Mouse (Mus musculus) lung, postnatal 0 days (tissue): Measurements from ENCODE around the gene Zbp1. TPM values are rescaled to one million over a fixed set of nuclear protein-coding genes. Genes with fewer than 3 reads are reported as not detected.

Source experiments
- ATAC-seq: fragments of 200-750 bp; cut with Nextera tagmentation; 2 replicates; pipeline ENCODE4 v1.8.0; 2017; ENCODE audit warnings: moderate library complexity
- DNase-seq: peaks from one replicate; pipeline ENCODE4 v3.0.0-alpha.2; 2016; ENCODE audit warnings: low spot score
- H3K27ac ChIP-seq: fragments of 300-500 bp; sonication (generic); 2 replicates; pipeline ENCODE4 v1.5.1; 2014; ENCODE audit warnings: antibody characterized with exemption, mild to moderate bottlenecking, low read length, mixed read lengths
- H3K27me3 ChIP-seq: fragments of 300-500 bp; sonication (generic); replicated peaks from 2 replicates; pipeline ENCODE4 v1.6.1; 2014; ENCODE audit warnings: low read length, mixed read lengths; ENCODE audit not compliant: insufficient read depth
- H3K36me3 ChIP-seq: fragments of 300-500 bp; sonication (generic); 2 replicates; pipeline ENCODE4 v1.6.1; 2014; ENCODE audit warnings: low read length, mixed read lengths; ENCODE audit not compliant: insufficient read depth
- H3K4me1 ChIP-seq: fragments of 300-500 bp; sonication (generic); 2 replicates; pipeline ENCODE4 v1.6.1; 2014; ENCODE audit warnings: antibody characterized with exemption, low read depth, low read length, mixed read lengths; ENCODE audit not compliant: insufficient read depth
- H3K4me2 ChIP-seq: fragments of 300-500 bp; sonication (generic); replicated peaks from 2 replicates; pipeline ENCODE4 v1.6.1; 2014; ENCODE audit warnings: low read depth, mild to moderate bottlenecking, low read length, moderate library complexity, mixed read lengths
- H3K4me3 ChIP-seq: fragments of 300-500 bp; sonication (generic); 2 replicates; pipeline ENCODE4 v1.5.1; 2014; ENCODE audit warnings: low read depth, low read length
- H3K9ac ChIP-seq: fragments of 300-500 bp; sonication (generic); replicated peaks from 2 replicates; pipeline ENCODE4 v1.6.1; 2014; ENCODE audit warnings: low read depth, mild to moderate bottlenecking
- H3K9me3 ChIP-seq: fragments of 300-500 bp; sonication (generic); 2 replicates; pipeline ENCODE4 v1.6.1; 2016; ENCODE audit warnings: low read length, mixed read lengths
- CTCF ChIP-seq: IDR thresholded peaks from 2 replicates; pipeline ENCODE4 v1.5.1; 2016; ENCODE audit warnings: antibody characterized with exemption, mild to moderate bottlenecking
- EP300 ChIP-seq: IDR thresholded peaks from 2 replicates; pipeline ENCODE4 v1.6.1; 2016; ENCODE audit warnings: antibody characterized with exemption, mild to moderate bottlenecking, control low read depth
- WGBS: fragments of 180-500 bp; shearing (Covaris S2); extraction: QIAGEN DNeasy Blood & Tissue Kit; methylation state at CpG from one replicate; pipeline ENCODE4 v1.1.7; 2014; 5-methylcytosine and 5-hydroxymethylcytosine counted together
- polyA plus RNA-seq: library from polyadenylated mRNA; unstranded; fragments of >200 nt; fragmentation: Nextera tagmentation; extraction: Ambion mirVana; gene quantifications from 2 replicates; pipeline ENCODE4 v1.2.1, GENCODE M21; 2015

Zbp1 gene
- 1.1 and 2.5 TPM in 2 replicates for polyA plus RNA-seq

DNA sequence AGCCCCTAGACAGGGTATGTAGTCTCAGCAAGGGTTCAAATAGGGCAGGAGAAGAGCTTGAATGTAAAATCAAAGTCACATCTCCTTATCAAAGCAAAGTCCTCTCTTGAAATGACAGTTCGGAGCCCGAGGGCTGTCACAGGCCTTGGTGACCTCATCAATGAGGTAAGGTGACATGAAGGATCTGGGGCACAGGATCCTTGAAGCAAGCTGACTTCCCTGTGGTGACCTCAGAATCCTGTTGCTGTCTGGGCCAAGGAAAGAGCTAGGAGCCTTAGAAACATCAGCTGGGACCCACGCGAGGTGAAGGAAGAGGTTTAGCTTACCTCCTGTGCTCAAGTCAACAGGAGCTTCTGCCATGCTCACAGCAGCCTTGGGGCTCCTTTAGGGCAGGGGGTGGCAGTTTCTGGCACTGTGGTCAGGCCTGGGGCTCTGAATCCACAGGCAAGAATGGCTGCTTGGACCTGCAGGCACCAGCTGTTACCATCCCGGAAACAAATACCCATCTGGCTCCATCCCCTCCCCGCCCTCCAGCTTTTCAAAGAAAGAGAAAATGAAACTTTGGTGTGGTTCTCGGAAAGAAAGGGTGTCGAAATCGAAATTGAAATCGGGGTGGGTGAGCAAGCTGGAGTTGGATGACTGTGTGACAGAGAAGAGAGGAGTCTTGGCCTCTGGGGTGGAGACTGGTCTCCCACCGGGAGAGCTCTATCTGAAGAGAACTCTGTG, at the start of gene Zbp1:
Zbp1 (minus strand) TSS at position 508 of the 726 bp plus-strand sequence.
- 64% methylated on average over 11 of the region's 11 CpGs for WGBS
- TF ChIP-seq EP300 (no peak), CTCF (no peak)
- Histone ChIP-seq H3K27me3 (no peaks in the 10 kb centered on the region), H3K4me3 (no peak within 1 kb of the TSS), H3K27ac (no peak within 1 kb of the TSS), H3K36me3 (no peaks in the 10 kb centered on the region), H3K4me2 (no peak within 1 kb of the TSS), H3K4me1 (no peaks in the 10 kb centered on the region; the same call in 1 of the 2 replicates), H3K9ac (no peak within 1 kb of the TSS), H3K9me3 (no peaks in the 10 kb centered on the region)
- ATAC-seq (peak; percentile 43; the same call in 1 of the 2 replicates), DNase-seq (peak; percentile 69)

DNA sequence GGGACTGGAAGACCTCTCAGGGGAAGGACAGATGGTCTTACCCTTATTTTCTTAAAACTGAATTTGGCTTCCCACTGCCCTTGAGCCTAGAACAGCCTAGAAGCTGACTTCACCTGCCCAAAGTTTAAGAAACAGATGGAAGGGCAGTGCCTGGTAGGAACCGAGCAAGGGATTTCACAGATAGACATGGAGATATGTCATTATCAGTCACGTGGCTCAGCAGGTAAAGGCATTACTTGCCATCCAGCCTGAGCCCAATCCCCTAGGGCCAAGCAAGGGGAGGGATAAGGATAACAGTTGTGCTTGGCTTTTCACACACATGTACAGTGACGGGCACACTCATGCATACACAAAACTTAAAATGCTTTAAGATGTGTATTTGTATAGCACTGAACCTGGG, 48.8 kb upstream of the Zbp1 start:
- no peaks in the 10 kb centered on the region for H3K27me3 ChIP-seq
- DNase-seq (no peak), ATAC-seq (no peak)
- no peak overlapping the region for H3K9ac ChIP-seq
- H3K4me3 ChIP-seq, result no peak overlapping the region
- WGBS, result 75% methylated on average over 3 of the region's 3 CpGs
- H3K9me3 ChIP-seq, result no peaks in the 10 kb centered on the region
- TF ChIP-seq CTCF, result no peak
- TF ChIP-seq EP300, result no peak
- H3K4me1 ChIP-seq, result peaks cover 10% of the 10 kb centered on the region; the same call in 1 of the 2 replicates
- no peak overlapping the region for H3K4me2 ChIP-seq
- H3K27ac ChIP-seq, result no peak overlapping the region
- H3K36me3 ChIP-seq, result no peaks in the 10 kb centered on the region

DNA sequence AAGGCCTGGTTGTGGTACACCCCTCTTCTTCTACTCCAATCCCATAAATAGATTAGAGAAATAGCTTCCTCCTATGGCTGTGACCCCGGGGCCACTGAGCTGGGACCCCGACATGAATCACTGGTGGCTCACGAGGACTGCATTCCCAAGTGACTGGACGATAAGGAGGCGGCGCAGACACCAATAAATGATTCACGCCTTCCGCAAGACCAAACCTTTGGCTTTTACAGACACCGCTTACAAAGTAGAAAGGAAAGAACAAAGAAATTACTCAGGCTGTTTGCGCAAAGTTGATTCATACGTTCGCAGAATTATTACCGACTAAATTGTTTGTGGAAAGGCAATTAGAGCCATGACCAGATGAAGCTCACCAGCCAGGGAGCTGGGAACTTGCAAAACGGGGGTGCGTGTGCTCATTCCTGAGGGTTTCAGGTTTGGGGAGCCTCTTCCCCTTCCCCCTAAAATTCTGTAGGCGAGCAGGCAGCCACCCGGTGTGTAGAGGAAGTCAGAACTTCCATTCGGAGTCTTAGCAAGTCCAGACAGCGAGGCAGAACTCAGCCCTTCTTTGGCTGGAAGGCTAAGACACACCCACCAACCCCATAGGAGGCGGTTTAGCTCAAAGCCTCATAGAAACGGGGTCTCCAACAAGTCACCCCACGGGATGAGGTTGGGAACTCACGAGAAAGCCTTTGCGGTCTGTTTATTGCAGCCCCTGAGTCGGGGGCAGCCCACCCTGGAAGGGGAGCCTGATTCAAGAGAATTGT, 47.8 kb upstream of the Zbp1 start:
- H3K27ac ChIP-seq, result no peak overlapping the region
- no peak for TF ChIP-seq EP300
- TF ChIP-seq CTCF, result no peak
- no peaks in the 10 kb centered on the region for H3K9me3 ChIP-seq
- WGBS, result 72% methylated on average over 25 of the region's 25 CpGs
- ATAC-seq (no peak), DNase-seq (no peak)
- H3K27me3 ChIP-seq, result no peaks in the 10 kb centered on the region
- H3K4me2 ChIP-seq, result no peak overlapping the region
- no peak overlapping the region for H3K4me3 ChIP-seq
- peaks cover 10% of the 10 kb centered on the region; the same call in 1 of the 2 replicates for H3K4me1 ChIP-seq
- H3K9ac ChIP-seq, result no peak overlapping the region
- no peaks in the 10 kb centered on the region for H3K36me3 ChIP-seq

DNA sequence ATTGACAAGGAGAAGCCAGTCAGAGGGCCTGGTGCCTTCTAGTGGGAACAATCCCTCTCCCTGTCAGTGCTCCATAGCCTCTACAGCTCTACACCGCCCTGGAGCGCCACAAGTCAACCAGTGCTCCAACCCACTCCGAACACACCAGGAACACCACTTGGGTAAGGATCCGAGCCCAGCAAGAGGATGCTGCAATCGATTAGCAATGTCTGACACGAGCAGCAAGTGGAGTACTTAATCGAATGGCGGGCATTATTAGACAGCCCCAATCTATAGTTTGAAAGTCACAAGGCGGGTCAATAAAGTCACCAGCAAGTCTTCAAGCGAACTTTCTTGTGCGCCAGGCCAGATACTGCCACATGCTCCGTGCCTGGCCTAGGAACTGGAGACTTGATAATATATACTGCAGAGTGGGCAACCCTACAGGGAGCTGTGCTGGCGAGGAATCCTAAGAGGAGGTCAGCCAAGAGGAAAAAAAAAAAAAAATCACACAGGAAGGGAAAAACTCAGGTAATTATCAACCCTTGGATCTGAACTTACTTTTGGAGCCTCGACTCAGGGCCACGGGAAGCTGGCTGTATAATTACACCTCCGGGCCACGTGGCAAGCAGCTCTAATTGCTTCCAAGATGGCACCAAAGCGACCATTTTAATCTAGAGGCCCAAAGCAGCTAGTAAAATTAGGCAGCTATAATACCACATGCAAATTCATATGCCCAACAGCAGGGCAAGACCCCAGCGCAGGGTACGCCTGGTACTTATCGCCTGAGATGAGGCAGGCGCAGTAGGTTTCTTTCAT, 46.9 kb upstream of the Zbp1 start:
- Histone ChIP-seq H3K4me2 (no peak overlapping the region), H3K27me3 (no peaks in the 10 kb centered on the region), H3K9me3 (no peaks in the 10 kb centered on the region), H3K4me1 (peaks cover 10% of the 10 kb centered on the region; the same call in 1 of the 2 replicates), H3K4me3 (no peak overlapping the region), H3K9ac (no peak overlapping the region), H3K27ac (no peak overlapping the region), H3K36me3 (no peaks in the 10 kb centered on the region)
- 88% methylated on average over 22 of the region's 22 CpGs for WGBS
- no peak for ATAC-seq
- TF ChIP-seq EP300, result no peak
- DNase-seq, result no peak

DNA sequence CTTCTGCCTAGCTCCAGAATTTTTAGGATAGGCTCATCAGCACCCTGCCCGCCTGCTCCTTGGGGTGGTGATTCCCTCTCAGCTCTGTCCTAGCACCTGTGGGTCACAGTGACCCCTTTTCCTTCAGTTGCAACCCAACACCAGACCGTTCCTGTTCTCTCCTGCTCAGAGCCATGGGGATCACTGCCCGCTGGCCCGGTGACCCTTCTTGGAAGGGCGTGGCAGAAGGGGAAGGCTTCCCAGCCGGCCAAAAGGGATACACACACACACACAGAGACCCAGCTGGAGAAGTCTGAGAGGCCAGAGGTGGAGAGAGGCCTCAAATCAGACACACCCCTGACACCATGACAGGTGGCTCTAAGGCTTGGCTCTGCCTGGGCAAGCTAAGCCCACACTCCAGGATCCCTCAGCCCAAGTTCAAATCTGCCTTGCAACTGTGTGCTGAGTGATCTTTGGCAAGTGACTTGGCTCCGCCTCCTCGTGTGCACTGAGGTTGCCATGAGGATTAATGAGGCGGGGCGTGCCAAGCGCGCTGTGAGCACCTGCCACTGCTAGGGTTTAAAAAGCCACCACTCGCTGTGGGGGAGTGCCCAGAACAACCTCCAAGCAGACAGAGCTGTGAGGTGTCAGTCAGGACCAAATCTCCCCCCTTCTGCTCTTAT, 45.9 kb upstream of the Zbp1 start:
- WGBS, result 37% methylated on average over 13 of the region's 13 CpGs
- peak; percentile 69 for DNase-seq
- no peaks in the 10 kb centered on the region for H3K27me3 ChIP-seq
- H3K9me3 ChIP-seq, result no peaks in the 10 kb centered on the region
- no peak overlapping the region for H3K4me2 ChIP-seq
- no peak overlapping the region for H3K4me3 ChIP-seq
- H3K9ac ChIP-seq, result no peak overlapping the region
- H3K4me1 ChIP-seq, result peaks cover 7% of the 10 kb centered on the region; the same call in 1 of the 2 replicates
- H3K36me3 ChIP-seq, result no peaks in the 10 kb centered on the region
- no peak overlapping the region for H3K27ac ChIP-seq
- TF ChIP-seq EP300 (no peak), CTCF (no peak)
- ATAC-seq, result peak; percentile 50
